Mouse (Mus musculus) lung, postnatal 0 days (tissue): ENCODE measurements at regions not wholly inside any gene's neighbourhood (a gene's known extent, or its start where the extent isn't known, plus 50 kb on each side); places are given as distances from the start of the nearest gene placed in this dataset.

ENCODE experiments used
- ATAC-seq: fragments of 200-750 bp; cut with Nextera tagmentation; 2 replicates; pipeline ENCODE4 v1.8.0; 2017; ENCODE audit warnings: moderate library complexity
- DNase-seq: peaks from one replicate; pipeline ENCODE4 v3.0.0-alpha.2; 2016; ENCODE audit warnings: low spot score
- H3K27ac ChIP-seq: fragments of 300-500 bp; sonication (generic); 2 replicates; pipeline ENCODE4 v1.5.1; 2014; ENCODE audit warnings: antibody characterized with exemption, mild to moderate bottlenecking, low read length, mixed read lengths
- H3K27me3 ChIP-seq: fragments of 300-500 bp; sonication (generic); replicated peaks from 2 replicates; pipeline ENCODE4 v1.6.1; 2014; ENCODE audit warnings: low read length, mixed read lengths; ENCODE audit not compliant: insufficient read depth
- H3K36me3 ChIP-seq: fragments of 300-500 bp; sonication (generic); 2 replicates; pipeline ENCODE4 v1.6.1; 2014; ENCODE audit warnings: low read length, mixed read lengths; ENCODE audit not compliant: insufficient read depth
- H3K4me1 ChIP-seq: fragments of 300-500 bp; sonication (generic); 2 replicates; pipeline ENCODE4 v1.6.1; 2014; ENCODE audit warnings: antibody characterized with exemption, low read depth, low read length, mixed read lengths; ENCODE audit not compliant: insufficient read depth
- H3K4me2 ChIP-seq: fragments of 300-500 bp; sonication (generic); replicated peaks from 2 replicates; pipeline ENCODE4 v1.6.1; 2014; ENCODE audit warnings: low read depth, mild to moderate bottlenecking, low read length, moderate library complexity, mixed read lengths
- H3K4me3 ChIP-seq: fragments of 300-500 bp; sonication (generic); 2 replicates; pipeline ENCODE4 v1.5.1; 2014; ENCODE audit warnings: low read depth, low read length
- H3K9ac ChIP-seq: fragments of 300-500 bp; sonication (generic); replicated peaks from 2 replicates; pipeline ENCODE4 v1.6.1; 2014; ENCODE audit warnings: low read depth, mild to moderate bottlenecking
- H3K9me3 ChIP-seq: fragments of 300-500 bp; sonication (generic); 2 replicates; pipeline ENCODE4 v1.6.1; 2016; ENCODE audit warnings: low read length, mixed read lengths
- CTCF ChIP-seq: IDR thresholded peaks from 2 replicates; pipeline ENCODE4 v1.5.1; 2016; ENCODE audit warnings: antibody characterized with exemption, mild to moderate bottlenecking
- EP300 ChIP-seq: IDR thresholded peaks from 2 replicates; pipeline ENCODE4 v1.6.1; 2016; ENCODE audit warnings: antibody characterized with exemption, mild to moderate bottlenecking, control low read depth
- WGBS: fragments of 180-500 bp; shearing (Covaris S2); extraction: QIAGEN DNeasy Blood & Tissue Kit; methylation state at CpG from one replicate; pipeline ENCODE4 v1.1.7; 2014; 5-methylcytosine and 5-hydroxymethylcytosine counted together

- Histone ChIP-seq H3K4me2 (no peak overlapping the region), H3K4me3 (no peak overlapping the region), H3K27me3 (no peaks in the 10 kb centered on the region), H3K4me1 (0 out of 2 replicates have a peak, but pooled peaks cover 2% of the 10 kb centered on the region), H3K27ac (no peak overlapping the region), H3K9ac (no peak overlapping the region), H3K9me3 (no peaks in the 10 kb centered on the region), H3K36me3 (no peaks in the 10 kb centered on the region)
- no peak for TF ChIP-seq CTCF
- 80% methylated on average over 2 of the region's 2 CpGs for WGBS
- DNase-seq (no peak), ATAC-seq (no peak)
These were observed 149.9 kb downstream of the Map2k4 start for GRCm38 (mm10) chr11:65638211-65638610.

DNA sequence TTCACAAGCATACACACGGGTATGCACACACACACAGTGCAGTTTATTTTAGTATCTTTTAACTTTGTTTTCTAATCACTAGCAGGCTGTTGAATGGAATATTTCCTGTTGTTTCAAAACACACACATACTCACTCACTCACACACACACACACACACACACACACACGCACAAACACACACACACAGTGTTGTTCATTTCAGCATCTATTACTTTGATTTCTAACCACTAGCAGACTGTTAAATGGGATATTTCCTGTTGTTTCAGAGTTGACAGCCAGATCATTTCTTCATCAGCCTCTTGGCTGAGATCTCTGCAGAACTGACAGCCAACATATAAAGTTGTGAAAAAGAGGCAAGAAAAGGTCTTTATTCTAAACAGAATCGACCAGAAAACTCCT, 150.9 kb downstream of the Map2k4 start:
- TF ChIP-seq EP300: no peak
- TF ChIP-seq CTCF: no peak
- H3K9ac ChIP-seq: no peak overlapping the region
- no peak for DNase-seq
- no peak for ATAC-seq
- no peak overlapping the region for H3K4me3 ChIP-seq
- H3K36me3 ChIP-seq: no peaks in the 10 kb centered on the region
- 53% methylated on average over 3 of the region's 3 CpGs for whole genome bisulfite sequencing
- no peaks in the 10 kb centered on the region for H3K27me3 ChIP-seq
- H3K9me3 ChIP-seq: no peaks in the 10 kb centered on the region
- H3K27ac ChIP-seq: no peak overlapping the region
- H3K4me1 ChIP-seq: 0 out of 2 replicates have a peak, but pooled peaks cover 2% of the 10 kb centered on the region
- H3K4me2 ChIP-seq: no peak overlapping the region

- no peak for ATAC-seq
- no peak overlapping the region for H3K27ac ChIP-seq
These were observed 152.8 kb downstream of the Map2k4 start for GRCm38 (mm10) chr11:65635307-65635706.

GRCm38 (mm10) chr11:65631164-65631563, 156.9 kb downstream of the Map2k4 start:
- no peak overlapping the region for H3K27ac ChIP-seq
- DNase-seq (peak; percentile 60), ATAC-seq (no peak)
- no peaks in the 10 kb centered on the region for H3K27me3 ChIP-seq
- no peaks in the 10 kb centered on the region for H3K9me3 ChIP-seq
- H3K4me3 ChIP-seq: no peak overlapping the region
- WGBS: 59% methylated on average over 3 of the region's 3 CpGs
- no peaks in the 10 kb centered on the region for H3K36me3 ChIP-seq
- TF ChIP-seq CTCF (peak; percentile 68), EP300 (no peak)
- no peak overlapping the region for H3K9ac ChIP-seq
- 0 out of 2 replicates have a peak, but pooled peaks cover 4% of the 10 kb centered on the region for H3K4me1 ChIP-seq
- no peak overlapping the region for H3K4me2 ChIP-seq

More at GRCm38 (mm10) chr11:65635307-65635706, 152.8 kb downstream of the Map2k4 start:
- Histone ChIP-seq H3K36me3 (no peaks in the 10 kb centered on the region), H3K9ac (no peak overlapping the region), H3K4me1 (0 out of 2 replicates have a peak, but pooled peaks cover 5% of the 10 kb centered on the region), H3K9me3 (no peaks in the 10 kb centered on the region), H3K4me2 (no peak overlapping the region), H3K27me3 (no peaks in the 10 kb centered on the region), H3K4me3 (no peak overlapping the region)
- no peak for DNase-seq
- 15% methylated on average over 4 of the region's 4 CpGs for WGBS
- no peak for TF ChIP-seq CTCF
- TF ChIP-seq EP300: no peak

DNA sequence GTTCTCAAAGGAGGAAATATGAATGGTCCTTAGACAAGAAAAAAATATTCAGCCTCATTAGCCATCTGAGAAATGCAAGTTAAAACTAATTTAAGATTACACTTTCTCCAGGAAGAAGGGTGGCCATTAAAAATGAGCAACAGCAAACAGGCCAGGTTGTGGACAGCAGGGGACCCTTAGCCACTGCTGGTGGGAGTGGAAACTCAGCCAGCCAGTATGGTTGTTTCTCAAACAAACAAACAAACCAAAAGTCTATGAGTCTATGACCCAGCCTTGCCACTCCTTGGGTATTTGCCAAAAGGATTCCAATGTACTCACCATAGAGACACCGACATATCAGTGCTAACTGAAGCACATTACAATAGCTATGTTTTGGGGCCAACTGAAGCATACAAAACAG, 157.7 kb downstream of the Map2k4 start:
- Histone ChIP-seq H3K9me3 (no peaks in the 10 kb centered on the region), H3K36me3 (no peaks in the 10 kb centered on the region), H3K4me1 (0 out of 2 replicates have a peak, but pooled peaks cover 4% of the 10 kb centered on the region), H3K9ac (no peak overlapping the region), H3K27me3 (no peaks in the 10 kb centered on the region), H3K4me3 (no peak overlapping the region), H3K27ac (no peak overlapping the region), H3K4me2 (no peak overlapping the region)
- DNase-seq (no peak), ATAC-seq (no peak)
- 71% methylated on average over 1 of the region's 1 CpGs for WGBS
- TF ChIP-seq EP300 (no peak), CTCF (no peak)

GRCm38 (mm10) chr11:65629320-65629719, 158.8 kb downstream of the Map2k4 start:
- H3K4me1 ChIP-seq: 0 out of 2 replicates have a peak, but pooled peaks cover 4% of the 10 kb centered on the region
- no peak for ATAC-seq
- no peak overlapping the region for H3K27ac ChIP-seq
- H3K4me3 ChIP-seq: no peak overlapping the region
- no peaks in the 10 kb centered on the region for H3K9me3 ChIP-seq
- WGBS: 73% methylated on average over 5 of the region's 5 CpGs
- H3K9ac ChIP-seq: no peak overlapping the region
- H3K36me3 ChIP-seq: no peaks in the 10 kb centered on the region
- no peak for TF ChIP-seq EP300
- TF ChIP-seq CTCF: no peak
- no peaks in the 10 kb centered on the region for H3K27me3 ChIP-seq
- no peak for DNase-seq
- no peak overlapping the region for H3K4me2 ChIP-seq

GRCm38 (mm10) chr11:65618976-65619375, 169.1 kb downstream of the Map2k4 start:
- Histone ChIP-seq H3K27ac (no peak overlapping the region), H3K4me3 (no peak overlapping the region), H3K36me3 (no peaks in the 10 kb centered on the region), H3K9ac (no peak overlapping the region), H3K4me2 (no peak overlapping the region), H3K4me1 (no peaks in the 10 kb centered on the region), H3K27me3 (no peaks in the 10 kb centered on the region), H3K9me3 (no peaks in the 10 kb centered on the region)
- ATAC-seq (no peak), DNase-seq (no peak)
- TF ChIP-seq EP300 (no peak), CTCF (no peak)
- whole genome bisulfite sequencing: 81% methylated on average over 4 of the region's 4 CpGs
